Mouse (Mus musculus) limb, embryonic 10.5 days (tissue): ENCODE measurements around the gene Mfsd9. TPM values are rescaled to one million over a fixed set of nuclear protein-coding genes. Genes with fewer than 3 reads are reported as not detected.

Source experiments
- DNase-seq: peaks from one replicate; pipeline ENCODE4 v3.0.0-alpha.2; 2017; ENCODE audit warnings: low spot score
- H3K27ac ChIP-seq: fragments of 300-500 bp; sonication (generic); 2 replicates; pipeline ENCODE4 v1.5.1; 2016; ENCODE audit warnings: mild to moderate bottlenecking
- H3K27me3 ChIP-seq: fragments of 300-500 bp; sonication (generic); 2 replicates; pipeline ENCODE4 v1.6.1; 2016; ENCODE audit warnings: low read depth, mild to moderate bottlenecking; ENCODE audit not compliant: poor library complexity, severe bottlenecking
- H3K36me3 ChIP-seq: fragments of 300-500 bp; sonication (generic); 2 replicates; pipeline ENCODE4 v1.6.1; 2016; ENCODE audit warnings: mild to moderate bottlenecking, moderate library complexity
- H3K4me1 ChIP-seq: fragments of 300-500 bp; sonication (generic); 2 replicates; pipeline ENCODE4 v1.6.1; 2016
- H3K4me3 ChIP-seq: fragments of 300-500 bp; sonication (generic); 2 replicates; pipeline ENCODE4 v1.5.1; 2016; ENCODE audit warnings: mild to moderate bottlenecking, moderate library complexity
- H3K9me3 ChIP-seq: fragments of 300-500 bp; sonication (generic); replicated peaks from 2 replicates; pipeline ENCODE4 v1.6.1; 2016; ENCODE audit warnings: mild to moderate bottlenecking
- WGBS: fragments of 180-500 bp; shearing (Covaris S2); methylation state at CpG from one replicate; pipeline ENCODE4 v1.1.7; 2016; 5-methylcytosine and 5-hydroxymethylcytosine counted together
- polyA plus RNA-seq: library from polyadenylated mRNA; unstranded; fragments of >200 nt; fragmentation: Nextera tagmentation; extraction: Ambion mirVana; gene quantifications from 2 replicates; pipeline ENCODE4 v1.2.1, GENCODE M21; 2016

Gene Mfsd9
- 2.1 and 3.4 TPM in 2 replicates for polyA plus RNA-seq

DNA sequence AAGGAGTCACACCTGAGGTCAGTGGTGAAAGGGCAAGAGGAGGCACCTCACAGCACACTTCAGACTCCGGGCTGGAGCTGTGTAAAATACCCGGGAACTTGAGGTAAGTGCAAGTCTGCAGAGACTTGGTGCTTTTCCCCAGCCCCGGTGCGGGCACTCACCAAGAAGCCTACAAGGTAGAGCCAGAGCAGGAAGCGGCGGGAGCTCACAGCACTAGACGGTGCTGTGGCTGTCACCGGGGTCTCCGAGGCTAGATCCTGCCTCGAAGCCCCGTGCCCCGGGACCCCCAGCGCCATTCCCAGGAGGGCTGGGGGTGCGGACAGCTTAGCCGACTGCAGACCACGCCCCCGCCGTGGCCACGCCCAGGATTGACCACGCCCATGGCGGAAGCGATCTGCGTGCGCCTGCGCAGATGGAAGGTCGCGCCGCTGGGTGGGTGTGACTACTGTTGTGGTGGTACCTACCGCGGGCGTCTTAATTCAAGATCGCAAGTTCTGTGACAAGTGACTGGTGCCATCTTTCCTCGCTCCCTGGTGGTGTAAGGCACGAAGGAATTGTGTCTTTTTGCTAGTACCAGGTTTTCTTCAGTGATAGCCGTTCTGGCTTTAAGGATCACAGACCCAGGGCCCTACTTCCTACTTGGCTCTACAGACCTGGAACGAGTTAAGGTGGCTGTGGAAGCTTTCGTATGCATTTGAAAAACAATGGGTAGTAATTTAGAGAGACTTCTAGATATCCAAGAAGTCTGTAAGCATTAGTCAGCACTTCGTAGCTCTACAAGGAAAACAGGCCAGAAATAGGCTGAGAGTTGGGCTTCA lies at the start of gene Mfsd9:
TSS of gene Mfsd9 (minus strand) at position 364 of the 818 bp plus-strand sequence.
- peaks cover 10% of the 10 kb centered on the region for H3K4me1 ChIP-seq
- no peaks in the 10 kb centered on the region for H3K36me3 ChIP-seq
- peak within 1 kb of the TSS; percentile 84 for H3K27ac ChIP-seq
- 6% methylated on average over 38 of the region's 38 CpGs for WGBS
- no peaks in the 10 kb centered on the region; the same call in 1 of the 2 replicates for H3K27me3 ChIP-seq
- H3K4me3 ChIP-seq: peak within 1 kb of the TSS; percentile 74
- H3K9me3 ChIP-seq: no peaks in the 10 kb centered on the region
- peak; percentile 96 for DNase-seq

DNA sequence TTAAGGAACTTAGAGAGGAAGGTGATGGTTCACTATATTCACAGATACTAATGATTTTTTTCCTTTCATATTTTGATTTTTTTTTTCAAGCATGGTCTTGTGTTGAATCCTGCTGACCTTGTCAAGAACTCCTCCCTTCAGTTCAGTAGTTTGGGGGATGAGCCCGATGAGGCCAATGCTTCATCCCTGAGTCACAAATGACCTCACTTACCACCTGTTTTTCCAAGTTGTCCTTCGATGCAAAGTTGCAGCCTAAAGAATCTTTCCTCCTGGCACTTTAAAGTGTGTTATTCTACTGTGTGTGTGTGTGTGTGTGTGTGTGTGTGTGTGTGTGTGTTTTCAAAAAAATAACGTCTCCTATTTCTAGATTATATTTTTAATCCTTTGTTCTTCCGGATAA lies 45.0 kb upstream of the Mfsd9 start:
- no peak overlapping the region for H3K4me3 ChIP-seq
- H3K36me3 ChIP-seq: no peaks in the 10 kb centered on the region
- 89% methylated on average over 4 of the region's 4 CpGs for WGBS
- H3K27me3 ChIP-seq: no peaks in the 10 kb centered on the region
- no peak overlapping the region for H3K27ac ChIP-seq
- DNase-seq: no peak
- no peaks in the 10 kb centered on the region for H3K9me3 ChIP-seq
- no peaks in the 10 kb centered on the region for H3K4me1 ChIP-seq

DNA sequence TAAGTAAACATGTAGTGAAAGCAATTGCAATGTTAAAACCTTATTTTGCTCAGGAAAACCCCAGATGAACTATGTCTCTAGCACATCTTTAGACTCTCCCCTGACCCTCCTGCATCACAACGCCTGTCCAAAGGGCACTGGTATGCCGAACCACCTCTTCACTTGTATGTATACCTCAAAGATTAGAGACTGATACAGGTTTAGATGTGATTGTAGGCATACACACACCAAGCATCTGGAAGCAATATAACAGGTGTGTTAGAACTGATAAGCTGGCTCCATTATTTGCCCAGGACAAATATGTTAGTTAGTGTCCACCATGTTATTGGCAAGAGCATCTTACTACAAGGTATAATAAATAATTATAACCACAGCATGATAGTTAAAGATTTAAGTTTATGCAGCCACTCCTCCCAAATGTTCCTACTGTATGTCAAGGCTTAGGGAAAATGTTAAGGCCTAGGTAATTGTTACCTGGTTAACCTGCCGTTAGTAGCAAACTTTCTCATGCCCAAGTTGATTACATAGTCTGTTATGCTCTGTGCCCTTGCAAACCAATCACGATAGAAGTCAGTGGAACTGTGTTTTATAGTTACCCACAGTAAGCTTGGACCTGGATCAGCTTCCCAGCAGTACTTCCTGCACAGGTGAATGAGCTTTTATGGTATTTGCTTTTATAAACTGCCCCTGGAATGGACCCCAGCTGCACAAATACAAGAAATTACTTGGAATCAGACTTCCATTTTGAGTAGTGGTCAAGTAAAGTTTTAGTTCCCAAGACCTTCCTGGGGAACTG lies 40.4 kb upstream of the Mfsd9 start:
- WGBS: 92% methylated on average over 4 of the region's 4 CpGs
- Histone ChIP-seq H3K9me3 (no peaks in the 10 kb centered on the region), H3K36me3 (no peaks in the 10 kb centered on the region), H3K27ac (no peak overlapping the region), H3K27me3 (no peaks in the 10 kb centered on the region), H3K4me1 (no peaks in the 10 kb centered on the region), H3K4me3 (no peak overlapping the region)
- DNase-seq: no peak

DNA sequence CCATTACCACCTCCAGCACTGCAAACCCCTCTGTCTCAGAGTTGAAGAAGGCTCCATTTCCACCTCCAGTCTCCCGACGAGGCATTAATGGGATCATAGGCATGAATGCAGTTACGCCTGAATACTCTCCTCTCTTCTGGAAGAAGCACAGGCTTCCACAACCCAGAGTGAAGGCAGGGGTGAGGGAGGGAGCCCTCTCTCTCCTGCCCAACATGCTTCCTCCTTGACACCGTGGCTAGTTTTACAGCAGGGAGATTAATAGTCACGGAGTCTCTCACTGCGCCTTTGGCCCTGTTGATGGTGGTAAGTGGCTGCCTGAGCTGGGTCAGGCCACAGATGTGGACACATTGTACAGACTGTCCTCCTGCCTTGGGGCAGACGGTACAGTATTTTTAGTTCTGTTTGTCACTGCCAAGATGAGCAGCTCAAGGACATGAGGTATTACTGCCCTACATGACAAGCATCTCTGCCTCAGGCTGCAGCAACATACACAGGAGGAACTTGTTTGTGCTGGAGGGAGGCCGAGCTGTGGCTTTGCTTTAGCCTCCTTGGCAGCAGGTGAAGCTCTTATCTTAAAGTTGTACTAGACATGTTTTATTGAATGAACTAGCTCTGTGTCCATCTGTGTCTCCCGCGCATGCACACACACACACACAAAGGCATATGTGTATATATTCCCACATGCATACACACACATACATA lies 38.9 kb upstream of the Mfsd9 start:
- Histone ChIP-seq H3K9me3 (no peaks in the 10 kb centered on the region), H3K27me3 (no peaks in the 10 kb centered on the region), H3K4me3 (no peak overlapping the region), H3K4me1 (peaks cover 6% of the 10 kb centered on the region), H3K36me3 (no peaks in the 10 kb centered on the region), H3K27ac (no peak overlapping the region)
- no peak for DNase-seq
- 79% methylated on average over 10 of the region's 10 CpGs for WGBS

DNA sequence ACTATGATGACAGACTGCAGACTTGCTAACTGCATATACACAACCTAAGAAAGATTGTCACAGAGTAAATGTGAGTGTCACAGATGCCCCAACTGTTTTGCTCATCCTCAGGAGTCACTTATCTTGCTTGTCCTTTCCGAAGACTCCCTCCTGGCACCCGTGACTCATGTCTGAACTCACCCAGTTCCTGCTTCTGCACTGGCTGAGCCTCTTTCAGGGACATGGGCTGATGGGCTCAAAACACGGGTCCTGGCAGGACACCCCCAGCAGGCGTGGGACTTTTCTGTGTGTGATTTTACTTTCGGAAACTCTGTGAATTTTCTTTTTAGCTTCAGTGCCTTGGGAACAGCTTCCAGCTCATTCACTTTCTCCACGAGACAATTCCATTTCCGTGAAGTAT lies 35.3 kb upstream of the Mfsd9 start:
- H3K4me3 ChIP-seq: no peak overlapping the region
- WGBS: 85% methylated on average over 7 of the region's 7 CpGs
- peaks cover 6% of the 10 kb centered on the region for H3K4me1 ChIP-seq
- no peaks in the 10 kb centered on the region for H3K36me3 ChIP-seq
- DNase-seq: no peak
- no peak overlapping the region for H3K27ac ChIP-seq
- H3K27me3 ChIP-seq: no peaks in the 10 kb centered on the region
- H3K9me3 ChIP-seq: no peaks in the 10 kb centered on the region

DNA sequence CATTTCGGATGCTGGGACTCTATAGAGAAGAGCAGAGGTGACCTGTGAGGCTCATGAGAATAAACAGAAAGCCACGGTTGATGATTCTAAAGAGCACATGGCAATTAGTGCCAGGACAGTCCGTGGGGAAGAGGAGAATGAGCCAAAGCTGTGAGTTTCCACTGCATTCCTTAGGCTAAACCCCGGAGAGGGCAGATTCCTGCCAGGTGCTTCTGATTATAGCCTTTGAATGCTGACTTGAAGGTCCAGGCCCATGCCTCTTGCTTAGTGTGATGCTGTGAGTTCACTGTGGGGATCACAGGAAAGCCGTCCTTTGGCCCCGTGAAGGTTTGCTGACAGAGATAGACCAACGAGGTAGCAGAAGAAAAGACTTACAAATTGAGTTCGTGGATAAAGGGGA lies 34.4 kb upstream of the Mfsd9 start:
- peaks cover 6% of the 10 kb centered on the region for H3K4me1 ChIP-seq
- 52% methylated on average over 8 of the region's 8 CpGs for WGBS
- no peak overlapping the region for H3K27ac ChIP-seq
- no peaks in the 10 kb centered on the region for H3K36me3 ChIP-seq
- no peak overlapping the region for H3K4me3 ChIP-seq
- peak; percentile 35 for DNase-seq
- no peaks in the 10 kb centered on the region for H3K9me3 ChIP-seq
- H3K27me3 ChIP-seq: no peaks in the 10 kb centered on the region

DNA sequence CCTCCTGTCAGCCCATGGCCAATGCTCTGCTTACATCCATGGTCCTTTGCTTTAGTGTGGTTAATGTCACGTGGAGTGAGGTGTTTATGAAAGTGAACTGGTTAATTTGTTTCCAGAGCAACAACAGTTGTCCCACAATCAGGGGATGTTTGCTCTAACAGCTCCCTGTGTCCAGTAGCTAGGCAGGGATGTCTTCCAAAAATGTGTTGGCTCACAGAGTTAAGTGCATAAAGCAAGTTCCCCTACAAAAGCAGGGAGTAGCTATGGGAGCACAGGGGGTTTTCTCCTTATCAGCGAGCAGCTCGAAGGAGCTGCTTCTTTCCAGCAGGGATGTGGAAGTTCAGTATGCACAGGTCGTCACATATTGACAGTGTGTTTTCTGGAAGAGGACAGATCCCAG lies 34.0 kb upstream of the Mfsd9 start:
- Histone ChIP-seq H3K27ac (no peak overlapping the region), H3K9me3 (no peaks in the 10 kb centered on the region), H3K36me3 (no peaks in the 10 kb centered on the region), H3K4me1 (peaks cover 6% of the 10 kb centered on the region), H3K27me3 (no peaks in the 10 kb centered on the region), H3K4me3 (no peak overlapping the region)
- WGBS: 75% methylated on average over 4 of the region's 4 CpGs
- no peak for DNase-seq

DNA sequence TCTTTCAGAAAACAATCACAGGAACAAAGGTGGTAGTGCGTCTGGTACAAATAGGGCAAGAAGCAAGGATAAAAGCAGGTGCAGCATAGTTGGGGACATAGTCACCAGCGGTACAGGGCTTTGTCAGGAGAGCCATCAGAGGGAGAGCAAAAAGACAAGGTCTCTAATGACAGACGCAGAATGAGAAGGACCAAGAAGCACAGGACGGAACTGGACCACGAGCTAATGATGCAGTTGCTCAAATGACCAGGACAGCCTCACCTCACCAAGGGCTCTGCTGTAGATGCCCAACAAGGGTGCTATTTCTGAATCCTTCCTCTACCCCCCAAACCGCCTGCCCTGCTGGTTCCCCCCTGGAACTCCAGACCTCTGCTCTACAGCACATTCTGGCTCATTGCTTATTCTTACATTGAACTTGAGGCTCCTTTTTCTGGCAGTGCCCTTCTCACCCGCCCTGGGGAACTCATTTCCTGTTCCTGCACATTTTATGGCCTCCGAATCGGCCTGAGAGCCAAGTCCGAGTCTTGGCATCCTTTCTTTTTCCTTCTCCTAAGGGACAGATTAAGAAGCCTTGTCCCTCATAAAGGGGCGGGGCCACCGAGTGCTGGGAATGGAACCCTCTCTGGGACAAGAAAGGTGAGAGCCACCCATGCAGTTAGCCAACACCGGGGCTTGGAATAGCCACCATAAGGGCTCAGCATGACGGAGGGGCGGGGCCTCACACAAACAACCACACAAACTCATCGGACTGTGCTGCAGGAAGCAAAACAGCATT lies 24.8 kb upstream of the Mfsd9 start:
- peak; percentile 46 for DNase-seq
- 59% methylated on average over 16 of the region's 16 CpGs for WGBS
- peaks cover 12% of the 10 kb centered on the region for H3K4me1 ChIP-seq
- no peaks in the 10 kb centered on the region for H3K36me3 ChIP-seq
- peak overlapping the region; percentile 74 for H3K27ac ChIP-seq
- no peaks in the 10 kb centered on the region for H3K27me3 ChIP-seq
- peak overlapping the region; percentile 33 for H3K4me3 ChIP-seq
- H3K9me3 ChIP-seq: no peaks in the 10 kb centered on the region

DNA sequence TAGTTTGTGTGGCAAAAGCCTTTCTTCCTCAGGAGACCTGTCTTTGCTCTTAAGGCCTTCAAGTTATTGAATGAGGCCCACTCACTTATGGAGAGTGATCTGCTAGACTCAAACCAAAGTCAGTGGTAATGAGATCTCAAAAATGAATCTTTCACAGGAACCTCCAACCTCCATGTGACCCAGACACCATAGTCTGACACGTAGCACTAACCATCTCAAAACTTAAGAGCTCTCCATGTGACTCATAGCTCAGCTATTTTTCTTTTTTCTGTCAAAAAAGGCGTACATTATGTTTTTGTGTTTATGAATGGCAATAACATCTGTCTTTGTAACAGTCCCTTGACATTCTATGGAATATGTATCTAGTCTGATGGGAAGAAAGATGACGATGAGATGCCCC lies 18.2 kb upstream of the Mfsd9 start:
- Histone ChIP-seq H3K9me3 (no peaks in the 10 kb centered on the region), H3K27ac (no peak overlapping the region), H3K4me3 (no peak overlapping the region), H3K4me1 (no peaks in the 10 kb centered on the region), H3K27me3 (no peaks in the 10 kb centered on the region), H3K36me3 (no peaks in the 10 kb centered on the region)
- DNase-seq: no peak
- WGBS: 86% methylated on average over 3 of the region's 3 CpGs

DNA sequence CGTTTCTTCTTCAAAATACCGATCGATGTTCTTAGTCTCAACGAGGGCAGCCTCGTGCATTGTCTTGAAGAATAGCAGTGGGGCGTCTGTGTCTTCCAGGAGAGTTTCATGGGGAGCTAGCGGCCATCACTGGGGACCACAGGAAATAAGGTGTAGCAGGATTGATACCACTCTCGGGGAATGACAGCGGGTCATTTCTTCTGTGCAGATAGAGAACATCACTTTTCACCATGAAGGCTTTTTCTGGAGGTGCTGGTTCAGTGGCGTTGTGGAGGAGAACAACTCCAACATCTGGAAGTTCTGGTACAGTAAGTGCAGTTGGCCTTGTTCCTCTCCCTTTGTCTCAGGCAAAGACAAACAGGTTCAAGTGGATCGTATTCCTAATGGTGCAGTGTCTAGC lies 15.4 kb upstream of the Mfsd9 start:
- DNase-seq: no peak
- no peak overlapping the region for H3K27ac ChIP-seq
- H3K27me3 ChIP-seq: no peaks in the 10 kb centered on the region
- no peaks in the 10 kb centered on the region for H3K9me3 ChIP-seq
- H3K36me3 ChIP-seq: no peaks in the 10 kb centered on the region
- no peaks in the 10 kb centered on the region for H3K4me1 ChIP-seq
- WGBS: 89% methylated on average over 11 of the region's 11 CpGs
- H3K4me3 ChIP-seq: no peak overlapping the region

DNA sequence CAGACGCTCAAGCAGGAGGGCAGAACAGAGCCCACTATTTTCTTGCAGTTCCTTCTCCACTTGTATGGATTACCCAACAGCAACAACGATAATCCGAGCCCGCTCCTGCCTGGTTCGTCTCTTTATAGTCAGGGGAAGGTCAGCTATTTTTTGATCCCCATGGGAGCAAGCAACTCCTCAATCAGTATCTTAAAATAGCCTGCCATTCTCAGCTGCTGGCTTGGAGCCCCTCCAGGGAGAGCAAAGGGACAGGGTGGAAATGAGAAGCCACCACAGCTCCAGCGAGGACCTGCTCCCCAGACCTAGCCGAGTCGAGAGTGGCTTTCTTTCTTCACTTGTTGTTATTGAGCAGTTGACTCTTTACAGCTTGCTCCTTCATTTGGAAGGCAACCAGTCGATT lies 14.9 kb upstream of the Mfsd9 start, which contains the start of gene Tmem182:
TSS of gene Tmem182 (plus strand) at position 251 of the 400 bp plus-strand sequence.
- DNase-seq: no peak
- Histone ChIP-seq H3K4me3 (no peak within 1 kb of the TSS), H3K9me3 (no peaks in the 10 kb centered on the region), H3K36me3 (no peaks in the 10 kb centered on the region), H3K27me3 (no peaks in the 10 kb centered on the region), H3K4me1 (no peaks in the 10 kb centered on the region), H3K27ac (no peak within 1 kb of the TSS)
- WGBS: 88% methylated on average over 9 of the region's 9 CpGs

DNA sequence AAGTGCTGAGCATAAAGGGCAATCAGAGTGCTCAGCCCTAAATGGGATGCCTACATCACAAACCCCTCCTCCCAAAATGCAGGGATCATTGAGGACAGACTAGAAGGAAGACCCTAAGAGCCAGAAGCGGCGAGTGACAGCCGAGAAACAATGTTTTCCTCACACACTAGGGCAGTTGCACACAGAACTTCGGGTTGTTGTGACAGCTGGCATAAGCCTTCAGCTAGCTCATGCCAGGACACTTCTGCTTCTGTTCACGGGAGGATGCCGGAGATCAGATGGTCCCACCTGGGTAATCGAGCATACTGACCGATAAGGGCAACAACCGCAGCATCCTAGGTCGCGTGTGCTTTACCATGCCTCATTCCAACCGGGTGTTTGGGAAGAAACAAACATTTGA lies 13.6 kb upstream of the Mfsd9 start:
- H3K27ac ChIP-seq: no peak overlapping the region
- no peaks in the 10 kb centered on the region for H3K9me3 ChIP-seq
- no peak for DNase-seq
- 93% methylated on average over 12 of the region's 12 CpGs for WGBS
- no peaks in the 10 kb centered on the region for H3K36me3 ChIP-seq
- H3K27me3 ChIP-seq: no peaks in the 10 kb centered on the region
- H3K4me1 ChIP-seq: no peaks in the 10 kb centered on the region
- no peak overlapping the region for H3K4me3 ChIP-seq
